Mouse (Mus musculus): ENCODE results near the gene Tiprl.

Tiprl gene

DNA sequence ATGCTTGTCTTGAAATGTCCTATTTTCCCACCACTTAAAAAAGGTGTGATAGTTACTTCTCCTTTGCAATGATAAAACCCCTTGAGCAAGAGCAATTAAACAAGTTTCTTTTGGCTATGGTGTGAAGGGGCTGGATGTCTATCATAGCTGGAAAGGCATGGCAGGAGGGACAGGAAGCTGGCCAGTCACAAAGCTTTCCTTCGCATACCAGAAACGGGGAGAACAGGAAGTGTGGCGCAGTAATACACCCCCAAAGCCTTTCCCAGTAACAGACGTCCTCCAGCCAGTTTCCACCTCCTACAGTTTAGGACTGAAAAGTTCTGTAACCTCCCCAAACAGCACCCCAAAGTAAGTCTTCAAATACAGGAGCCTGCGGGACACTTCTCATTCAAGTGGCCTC, 66.6 kb downstream of the Tiprl start:
- no peak for DNase-seq

DNA sequence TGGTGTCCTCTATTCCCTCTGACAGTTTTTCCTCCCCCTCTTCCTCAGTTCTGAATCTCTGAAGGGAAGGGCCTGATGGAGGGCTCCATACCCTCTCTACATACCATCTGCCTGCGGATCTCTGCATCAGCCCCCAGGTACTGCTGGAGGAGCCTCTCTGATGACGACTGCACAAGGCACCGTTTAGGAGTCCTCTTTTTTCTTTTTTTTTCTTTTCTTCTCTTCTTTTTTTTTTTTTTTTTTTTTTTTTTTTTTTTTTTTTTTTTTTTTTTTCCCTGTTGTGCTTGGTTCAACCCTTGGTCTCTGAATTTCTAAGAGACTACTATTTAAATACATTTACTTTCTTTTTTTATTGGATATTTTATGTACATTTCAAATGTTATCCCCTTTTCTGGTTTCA, 67.3 kb downstream of the Tiprl start:
- DNase-seq = no peak

DNA sequence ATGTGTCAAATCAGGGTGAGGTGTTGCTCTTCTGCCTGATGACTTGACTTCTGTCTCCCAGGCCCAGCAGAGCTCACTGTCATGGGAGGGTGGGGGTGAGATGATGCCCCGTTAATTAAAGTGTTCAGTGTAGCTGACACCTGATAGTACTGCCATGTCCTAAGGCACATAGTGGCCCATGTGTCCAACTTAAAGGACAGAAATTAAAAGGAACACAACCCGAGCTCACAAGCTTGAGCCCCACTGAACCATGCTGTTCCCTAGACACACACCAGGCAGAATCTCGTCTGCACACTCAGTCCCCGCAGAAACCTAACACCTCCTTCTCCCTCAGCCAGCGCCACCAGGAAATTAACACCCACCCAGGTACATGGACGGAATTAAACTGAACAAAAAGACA, 71.9 kb downstream of the Tiprl start:
- DNase-seq = no peak
